Mouse (Mus musculus) hindbrain, postnatal 0 days (tissue): ENCODE measurements around the gene 9930104L06Rik. TPM values are rescaled to one million over a fixed set of nuclear protein-coding genes. Genes with fewer than 3 reads are reported as not detected.

Experiments used
- ATAC-seq: fragments of 200-750 bp; cut with Nextera tagmentation; 2 replicates; pipeline ENCODE4 v1.8.0; 2017; ENCODE audit warnings: mild to moderate bottlenecking, moderate TSS enrichment, moderate library complexity
- DNase-seq: peaks from one replicate; pipeline ENCODE4 v3.0.0-alpha.2; 2015; ENCODE audit warnings: low spot score
- H3K27ac ChIP-seq: fragments of 300-500 bp; sonication (generic); 2 replicates; pipeline ENCODE4 v1.5.1; 2014; ENCODE audit warnings: mild to moderate bottlenecking
- H3K27me3 ChIP-seq: fragments of 300-500 bp; sonication (generic); 2 replicates; pipeline ENCODE4 v1.6.1; 2014; ENCODE audit warnings: low read length, mixed read lengths; ENCODE audit not compliant: insufficient read depth
- H3K36me3 ChIP-seq: fragments of 300-500 bp; sonication (generic); 2 replicates; pipeline ENCODE4 v1.6.1; 2014; ENCODE audit warnings: low read length, mixed read lengths; ENCODE audit not compliant: insufficient read depth
- H3K4me1 ChIP-seq: fragments of 300-500 bp; sonication (generic); 2 replicates; pipeline ENCODE4 v1.6.1; 2014; ENCODE audit warnings: antibody characterized with exemption, low read length, mixed read lengths; ENCODE audit not compliant: insufficient read depth
- H3K4me2 ChIP-seq: fragments of 300-500 bp; sonication (generic); 2 replicates; pipeline ENCODE4 v1.6.1; 2014; ENCODE audit warnings: low read depth, mild to moderate bottlenecking, low read length, moderate library complexity, mixed read lengths
- H3K4me3 ChIP-seq: fragments of 300-500 bp; sonication (generic); 2 replicates; pipeline ENCODE4 v1.5.1; 2014; ENCODE audit warnings: low read length
- H3K9ac ChIP-seq: fragments of 300-500 bp; sonication (generic); replicated peaks from 2 replicates; pipeline ENCODE4 v1.6.1; 2014; ENCODE audit warnings: mild to moderate bottlenecking, low read length, moderate library complexity, mixed read lengths
- H3K9me3 ChIP-seq: fragments of 300-500 bp; sonication (generic); 2 replicates; pipeline ENCODE4 v1.6.1; 2016; ENCODE audit warnings: low read length, mixed read lengths
- CTCF ChIP-seq: IDR thresholded peaks from 2 replicates; pipeline ENCODE4 v1.5.1; 2016; ENCODE audit warnings: antibody characterized with exemption, control low read depth, low read depth
- WGBS: fragments of 180-500 bp; shearing (Covaris S2); extraction: QIAGEN DNeasy Blood & Tissue Kit; methylation state at CpG from one replicate; pipeline ENCODE4 v1.1.7; 2014; 5-methylcytosine and 5-hydroxymethylcytosine counted together
- polyA plus RNA-seq: library from polyadenylated mRNA; unstranded; fragments of >200 nt; fragmentation: Nextera tagmentation; extraction: Ambion mirVana; gene quantifications from 2 replicates; pipeline ENCODE4 v1.2.1, GENCODE M21; 2015
- total RNA-seq: library from RNA; depleted of rRNA; stranded (reverse); fragments of >200 nt; gene quantifications from 2 replicates; pipeline ENCODE4 v1.2.3, GENCODE M21; 2014; rRNA removed

The 9930104L06Rik gene
- total and polyA plus RNA-seq, 2 experiments from 2014 or later: 9.3 to 15.5 TPM

DNA sequence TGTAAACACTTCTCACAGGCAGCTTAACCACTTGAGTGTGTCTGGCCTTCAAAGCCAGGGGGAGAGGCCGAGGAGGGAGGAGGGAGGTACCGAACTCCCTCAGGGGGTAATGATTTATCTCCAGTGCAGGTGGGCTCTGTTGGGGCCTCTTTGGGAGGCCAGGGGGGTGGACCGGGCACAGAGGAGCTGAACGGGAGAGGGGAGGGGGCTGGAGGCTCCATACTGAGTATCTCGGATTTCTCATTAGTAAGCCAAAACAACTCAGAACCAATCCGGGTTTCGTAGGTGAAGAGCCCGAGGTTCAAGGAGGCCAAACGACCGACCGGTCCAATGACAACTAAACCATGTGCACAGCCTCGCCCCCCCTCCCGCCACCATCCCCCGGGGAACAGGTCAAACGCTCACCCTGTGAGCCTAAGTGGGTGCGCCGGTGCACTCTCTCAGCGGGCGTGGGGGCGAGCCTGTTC, 53.0 kb downstream of the 9930104L06Rik start:
- DNase-seq (no peak), ATAC-seq (no peak)
- H3K27me3 ChIP-seq: peaks cover 50% of the 10 kb centered on the region
- H3K4me1 ChIP-seq: no peaks in the 10 kb centered on the region
- no peak for TF ChIP-seq CTCF
- 6% methylated on average over 20 of the region's 20 CpGs for WGBS
- H3K4me3 ChIP-seq: no peak overlapping the region
- H3K9me3 ChIP-seq: no peaks in the 10 kb centered on the region
- H3K9ac ChIP-seq: no peak overlapping the region
- no peak overlapping the region for H3K4me2 ChIP-seq
- no peak overlapping the region for H3K27ac ChIP-seq
- H3K36me3 ChIP-seq: no peaks in the 10 kb centered on the region

- peaks cover 49% of the 10 kb centered on the region for H3K27me3 ChIP-seq
- no peak overlapping the region for H3K27ac ChIP-seq
- TF ChIP-seq CTCF: no peak
- 13% methylated on average over 7 of the region's 7 CpGs for WGBS
- no peaks in the 10 kb centered on the region for H3K36me3 ChIP-seq
- ATAC-seq (no peak), DNase-seq (no peak)
- no peak overlapping the region for H3K4me3 ChIP-seq
- no peak overlapping the region for H3K9ac ChIP-seq
- H3K4me1 ChIP-seq: no peaks in the 10 kb centered on the region
- H3K9me3 ChIP-seq: no peaks in the 10 kb centered on the region
- no peak overlapping the region for H3K4me2 ChIP-seq
Measured at GRCm38 (mm10) chr4:124990325-124990724, 53.5 kb downstream of the 9930104L06Rik start.

Other genes with a start within 250 kb of the 9930104L06Rik start
- 4.0 and 9.0 TPM in 2 replicates for gene Utp11, start 243.4 kb upstream of the 9930104L06Rik start, total RNA-seq
- 31.2 and 39.0 TPM in 2 replicates for gene Utp11, start 243.4 kb upstream of the 9930104L06Rik start, polyA plus RNA-seq
- gene Fhl3, start 236.3 kb upstream of the 9930104L06Rik start, total RNA-seq: 7.1 and 7.3 TPM in 2 replicates
- gene Fhl3, start 236.3 kb upstream of the 9930104L06Rik start, polyA plus RNA-seq: 2.5 and 3.1 TPM in 2 replicates
- gene Sf3a3, start 222.3 kb upstream of the 9930104L06Rik start, total RNA-seq: 18.7 and 33.0 TPM in 2 replicates
- 79.7 and 87.9 TPM in 2 replicates for gene Sf3a3, start 222.3 kb upstream of the 9930104L06Rik start, polyA plus RNA-seq
- 15.9 and 16.0 TPM in 2 replicates for gene Inpp5b, start 195.2 kb upstream of the 9930104L06Rik start, total RNA-seq
- gene Inpp5b, start 195.2 kb upstream of the 9930104L06Rik start, polyA plus RNA-seq: 14.9 and 15.4 TPM in 2 replicates
- 7.7 and 17.3 TPM in 2 replicates for gene Mtf1, start 134.9 kb upstream of the 9930104L06Rik start, total RNA-seq
- gene Mtf1, start 134.9 kb upstream of the 9930104L06Rik start, polyA plus RNA-seq: 23.4 and 24.7 TPM in 2 replicates
- 52.9 and 76.1 TPM in 2 replicates for gene Yrdc, start 86.4 kb upstream of the 9930104L06Rik start, total RNA-seq
- 47.0 and 52.9 TPM in 2 replicates for gene Yrdc, start 86.4 kb upstream of the 9930104L06Rik start, polyA plus RNA-seq
- 206 and 212 TPM in 2 replicates for gene 1110065P20Rik, start 85.9 kb upstream of the 9930104L06Rik start, total RNA-seq
- gene 1110065P20Rik, start 85.9 kb upstream of the 9930104L06Rik start, polyA plus RNA-seq: 143 and 152 TPM in 2 replicates
- 52.3 and 56.9 TPM in 2 replicates for gene Maneal, start 74.9 kb upstream of the 9930104L06Rik start, total RNA-seq
- 9.4 and 9.6 TPM in 2 replicates for gene Maneal, start 74.9 kb upstream of the 9930104L06Rik start, polyA plus RNA-seq
- gene Epha10, start 56.1 kb upstream of the 9930104L06Rik start, total RNA-seq: 28.4 and 49.6 TPM in 2 replicates
- 13.7 and 14.2 TPM in 2 replicates for gene Epha10, start 56.1 kb upstream of the 9930104L06Rik start, polyA plus RNA-seq
- gene Cdca8, start 2.3 kb downstream of the 9930104L06Rik start, total RNA-seq: 10.8 and 17.1 TPM in 2 replicates
- gene Cdca8, start 2.3 kb downstream of the 9930104L06Rik start, polyA plus RNA-seq: 28.9 and 35.1 TPM in 2 replicates
- gene Rspo1, start 49.4 kb downstream of the 9930104L06Rik start, total RNA-seq: 0.36 and 13.6 TPM in 2 replicates
- 0.74 and 0.95 TPM in 2 replicates for gene Rspo1, start 49.4 kb downstream of the 9930104L06Rik start, polyA plus RNA-seq
- gene Gnl2, start 79.5 kb downstream of the 9930104L06Rik start, total RNA-seq: 22.5 and 26.0 TPM in 2 replicates
- 70.2 and 77.6 TPM in 2 replicates for gene Gnl2, start 79.5 kb downstream of the 9930104L06Rik start, polyA plus RNA-seq
- gene Dnali1, start 128.7 kb downstream of the 9930104L06Rik start, total RNA-seq: 0.73 and 2.4 TPM in 2 replicates
- gene Dnali1, start 128.7 kb downstream of the 9930104L06Rik start, polyA plus RNA-seq: 1.4 and 1.5 TPM in 2 replicates
- 29.2 and 35.0 TPM in 2 replicates for gene Snip1, start 129.6 kb downstream of the 9930104L06Rik start, total RNA-seq
- gene Snip1, start 129.6 kb downstream of the 9930104L06Rik start, polyA plus RNA-seq: 15.7 and 16.3 TPM in 2 replicates
- gene Meaf6, start 148.1 kb downstream of the 9930104L06Rik start, total RNA-seq: 47.0 and 50.4 TPM in 2 replicates
- gene Meaf6, start 148.1 kb downstream of the 9930104L06Rik start, polyA plus RNA-seq: 131 and 133 TPM in 2 replicates
- not detected in 2 replicates for gene Zc3h12a, start 190.8 kb downstream of the 9930104L06Rik start, total RNA-seq
- 0.16 and 0.31 TPM in 2 replicates for gene Zc3h12a, start 190.8 kb downstream of the 9930104L06Rik start, polyA plus RNA-seq